Mouse (Mus musculus): ENCODE results near the gene Dscaml1. TPM values are rescaled to one million over a fixed set of nuclear protein-coding genes. Genes with fewer than 3 reads are reported as not detected.

Gene Dscaml1
- polyA plus RNA-seq, 1 experiment from 2014 or later: 2.3 TPM

- Histone ChIP-seq H3K27me3 (no peaks in the 10 kb centered on the region), H3K9ac (replicated peaks) (no peak overlapping the region), H3K9me3 (no peaks in the 10 kb centered on the region), H3K36me3 (no peaks in the 10 kb centered on the region), H3K4me3 (no peak overlapping the region), H3K27ac (replicated peaks) (no peak overlapping the region), H3K4me2 (replicated peaks) (no peak overlapping the region), H3K4me1 (peaks cover 37% of the 10 kb centered on the region)
- no peak for ATAC-seq (ENCODE audit: low FRiP score, low read depth)
- 85% methylated on average over 3 of the region's 3 CpGs for WGBS
Measured at GRCm38 (mm10) chr9:45500071-45500595, 73.7 kb downstream of the Dscaml1 start.

GRCm38 (mm10) chr9:45501295-45501927 lies 75.0 kb downstream of the Dscaml1 start:
- peaks cover 46% of the 10 kb centered on the region for H3K4me1 ChIP-seq

GRCm38 (mm10) chr9:45501963-45502641 lies 75.7 kb downstream of the Dscaml1 start:
- Histone ChIP-seq H3K4me2 (replicated peaks) (no peak overlapping the region), H3K27me3 (no peaks in the 10 kb centered on the region), H3K9me3 (no peaks in the 10 kb centered on the region), H3K4me1 (peaks cover 46% of the 10 kb centered on the region), H3K36me3 (no peaks in the 10 kb centered on the region), H3K4me3 (no peak overlapping the region), H3K9ac (replicated peaks) (no peak overlapping the region), H3K27ac (replicated peaks) (peak overlapping the region; percentile 47)
- ATAC-seq (ENCODE audit: low FRiP score, low read depth): peak; percentile 74
- 7% methylated on average over 14 of the region's 14 CpGs for WGBS

More at GRCm38 (mm10) chr9:45501295-45501927, 75.0 kb downstream of the Dscaml1 start:
- H3K27ac ChIP-seq (replicated peaks): no peak overlapping the region
- H3K36me3 ChIP-seq: no peaks in the 10 kb centered on the region
- 56% methylated on average over 5 of the region's 5 CpGs for WGBS
- H3K27me3 ChIP-seq: no peaks in the 10 kb centered on the region
- H3K4me2 ChIP-seq (replicated peaks): no peak overlapping the region
- H3K9me3 ChIP-seq: no peaks in the 10 kb centered on the region
- H3K9ac ChIP-seq (replicated peaks): no peak overlapping the region
- no peak for ATAC-seq (ENCODE audit: low FRiP score, low read depth)
- no peak overlapping the region for H3K4me3 ChIP-seq

GRCm38 (mm10) chr9:45504977-45505376 lies 78.5 kb downstream of the Dscaml1 start:
- no peak for ATAC-seq (ENCODE audit: low FRiP score, low read depth)
- no peak overlapping the region for H3K9ac ChIP-seq (replicated peaks)

GRCm38 (mm10) chr9:45505487-45505939 lies 79.1 kb downstream of the Dscaml1 start:
- Histone ChIP-seq H3K27ac (replicated peaks) (peak overlapping the region; percentile 62), H3K4me1 (peaks cover 55% of the 10 kb centered on the region), H3K4me3 (no peak overlapping the region), H3K36me3 (no peaks in the 10 kb centered on the region), H3K9ac (replicated peaks) (no peak overlapping the region), H3K9me3 (no peaks in the 10 kb centered on the region), H3K27me3 (no peaks in the 10 kb centered on the region), H3K4me2 (replicated peaks) (no peak overlapping the region)
- WGBS: 65% methylated on average over 4 of the region's 4 CpGs
- ATAC-seq (ENCODE audit: low FRiP score, low read depth): peak; percentile 32; the same call in 1 of the 2 replicates

More at GRCm38 (mm10) chr9:45504977-45505376, 78.5 kb downstream of the Dscaml1 start:
- peak overlapping the region; percentile 62 for H3K27ac ChIP-seq (replicated peaks)
- H3K4me3 ChIP-seq: no peak overlapping the region
- 55% methylated on average over 5 of the region's 5 CpGs for WGBS
- H3K4me2 ChIP-seq (replicated peaks): no peak overlapping the region
- H3K4me1 ChIP-seq: peaks cover 51% of the 10 kb centered on the region
- H3K27me3 ChIP-seq: no peaks in the 10 kb centered on the region
- H3K9me3 ChIP-seq: no peaks in the 10 kb centered on the region
- H3K36me3 ChIP-seq: no peaks in the 10 kb centered on the region

GRCm38 (mm10) chr9:45507482-45507881 lies 81.1 kb downstream of the Dscaml1 start:
- Histone ChIP-seq H3K4me2 (replicated peaks) (no peak overlapping the region), H3K27me3 (no peaks in the 10 kb centered on the region)

GRCm38 (mm10) chr9:45510806-45511546 lies 84.5 kb downstream of the Dscaml1 start:
- Histone ChIP-seq H3K4me1 (peaks cover 29% of the 10 kb centered on the region), H3K36me3 (no peaks in the 10 kb centered on the region), H3K4me3 (no peak overlapping the region), H3K27ac (replicated peaks) (0 out of 2 replicates have a peak overlapping the region, but pooled peaks have one; percentile 4), H3K27me3 (no peaks in the 10 kb centered on the region), H3K9me3 (no peaks in the 10 kb centered on the region), H3K4me2 (replicated peaks) (no peak overlapping the region), H3K9ac (replicated peaks) (no peak overlapping the region)
- no peak for ATAC-seq (ENCODE audit: low FRiP score, low read depth)
- 48% methylated on average over 10 of the region's 10 CpGs for WGBS

More at GRCm38 (mm10) chr9:45507482-45507881, 81.1 kb downstream of the Dscaml1 start:
- H3K36me3 ChIP-seq: no peaks in the 10 kb centered on the region
- H3K4me1 ChIP-seq: peaks cover 46% of the 10 kb centered on the region
- H3K27ac ChIP-seq (replicated peaks): no peak overlapping the region; the same call in 1 of the 2 replicates
- 78% methylated on average over 9 of the region's 9 CpGs for WGBS
- no peaks in the 10 kb centered on the region for H3K9me3 ChIP-seq
- H3K4me3 ChIP-seq: no peak overlapping the region
- no peak overlapping the region for H3K9ac ChIP-seq (replicated peaks)
- ATAC-seq (ENCODE audit: low FRiP score, low read depth): no peak

GRCm38 (mm10) chr9:45517993-45518705 lies 91.7 kb downstream of the Dscaml1 start:
- Histone ChIP-seq H3K4me3 (no peak overlapping the region), H3K27me3 (no peaks in the 10 kb centered on the region), H3K27ac (replicated peaks) (no peak overlapping the region), H3K9me3 (no peaks in the 10 kb centered on the region), H3K36me3 (no peaks in the 10 kb centered on the region), H3K4me1 (peaks cover 7% of the 10 kb centered on the region; the same call in 1 of the 2 replicates), H3K4me2 (replicated peaks) (no peak overlapping the region), H3K9ac (replicated peaks) (no peak overlapping the region)
- ATAC-seq (ENCODE audit: low FRiP score, low read depth): no peak
- 85% methylated on average over 11 of the region's 11 CpGs for WGBS

GRCm38 (mm10) chr9:45519841-45520240 lies 93.4 kb downstream of the Dscaml1 start:
- no peaks in the 10 kb centered on the region for H3K9me3 ChIP-seq
- no peaks in the 10 kb centered on the region for H3K27me3 ChIP-seq
- H3K27ac ChIP-seq (replicated peaks): no peak overlapping the region
- peaks cover 7% of the 10 kb centered on the region; the same call in 1 of the 2 replicates for H3K4me1 ChIP-seq
- no peaks in the 10 kb centered on the region for H3K36me3 ChIP-seq
- H3K4me2 ChIP-seq (replicated peaks): no peak overlapping the region
- 83% methylated on average over 6 of the region's 6 CpGs for WGBS
- no peak overlapping the region for H3K9ac ChIP-seq (replicated peaks)
- no peak for ATAC-seq (ENCODE audit: low FRiP score, low read depth)
- no peak overlapping the region for H3K4me3 ChIP-seq

- Histone ChIP-seq H3K27ac (replicated peaks) (no peak overlapping the region), H3K27me3 (no peaks in the 10 kb centered on the region), H3K9ac (replicated peaks) (no peak overlapping the region), H3K4me2 (replicated peaks) (no peak overlapping the region), H3K36me3 (no peaks in the 10 kb centered on the region), H3K9me3 (no peaks in the 10 kb centered on the region), H3K4me1 (peaks cover 5% of the 10 kb centered on the region; the same call in 1 of the 2 replicates), H3K4me3 (no peak overlapping the region)
- no peak for ATAC-seq (ENCODE audit: low FRiP score, low read depth)
- 81% methylated on average over 3 of the region's 3 CpGs for WGBS
Measured at GRCm38 (mm10) chr9:45522866-45523265, 96.4 kb downstream of the Dscaml1 start.

- no peak for ATAC-seq (ENCODE audit: low FRiP score, low read depth)
- Histone ChIP-seq H3K4me3 (no peak overlapping the region), H3K4me1 (0 out of 2 replicates have a peak, but pooled peaks cover 3% of the 10 kb centered on the region), H3K9ac (replicated peaks) (no peak overlapping the region), H3K4me2 (replicated peaks) (no peak overlapping the region), H3K9me3 (no peaks in the 10 kb centered on the region), H3K27me3 (no peaks in the 10 kb centered on the region), H3K36me3 (no peaks in the 10 kb centered on the region), H3K27ac (replicated peaks) (no peak overlapping the region)
- 89% methylated on average over 8 of the region's 8 CpGs for WGBS
Measured at GRCm38 (mm10) chr9:45524505-45524904, 98.1 kb downstream of the Dscaml1 start.
